Mouse (Mus musculus) liver, embryonic 12.5 days (tissue): ENCODE data around the gene Nmnat2. TPM values are rescaled to one million over a fixed set of nuclear protein-coding genes. Genes with fewer than 3 reads are reported as not detected.

Experiments used
- ATAC-seq: fragments of 200-750 bp; cut with Nextera tagmentation; 2 replicates; pipeline ENCODE4 v1.8.0; 2017; ENCODE audit warnings: moderate number of reproducible peaks, mild to moderate bottlenecking, moderate library complexity
- H3K27ac ChIP-seq: fragments of 300-500 bp; sonication (generic); 2 replicates; pipeline ENCODE4 v1.5.1; 2016; ENCODE audit warnings: mild to moderate bottlenecking
- H3K27me3 ChIP-seq: fragments of 300-500 bp; sonication (generic); replicated peaks from 2 replicates; pipeline ENCODE4 v1.6.1; 2016; ENCODE audit warnings: mild to moderate bottlenecking, moderate library complexity
- H3K36me3 ChIP-seq: fragments of 300-500 bp; sonication (generic); 2 replicates; pipeline ENCODE4 v1.6.1; 2016; ENCODE audit warnings: mild to moderate bottlenecking, moderate library complexity
- H3K4me1 ChIP-seq: fragments of 300-500 bp; sonication (generic); 2 replicates; pipeline ENCODE4 v1.6.1; 2016
- H3K4me2 ChIP-seq: fragments of 300-500 bp; sonication (generic); 2 replicates; pipeline ENCODE4 v1.6.1; 2016; ENCODE audit warnings: mild to moderate bottlenecking, moderate library complexity
- H3K4me3 ChIP-seq: fragments of 300-500 bp; sonication (generic); 2 replicates; pipeline ENCODE4 v1.5.1; 2016; ENCODE audit warnings: mild to moderate bottlenecking, moderate library complexity
- H3K9ac ChIP-seq: fragments of 300-500 bp; sonication (generic); 2 replicates; pipeline ENCODE4 v1.6.1; 2016; ENCODE audit warnings: mild to moderate bottlenecking, moderate library complexity
- H3K9me3 ChIP-seq: fragments of 300-500 bp; sonication (generic); replicated peaks from 2 replicates; pipeline ENCODE4 v1.6.1; 2016; ENCODE audit warnings: mild to moderate bottlenecking, moderate library complexity
- WGBS: fragments of 180-500 bp; shearing (Covaris S2); methylation state at CpG from one replicate; pipeline ENCODE4 v1.1.7; 2016; ENCODE audit not compliant: insufficient replicate concordance; 5-methylcytosine and 5-hydroxymethylcytosine counted together
- polyA plus RNA-seq: library from polyadenylated mRNA; unstranded; fragments of >200 nt; fragmentation: Nextera tagmentation; extraction: Ambion mirVana; gene quantifications from 2 replicates; pipeline ENCODE4 v1.2.1, GENCODE M21; 2016

Nmnat2 gene
- polyA plus RNA-seq, 1 experiment from 2014 or later = not detected

- no peaks in the 10 kb centered on the region for H3K27me3 ChIP-seq
- no peaks in the 10 kb centered on the region for H3K36me3 ChIP-seq
- WGBS = 78% methylated on average over 11 of the region's 11 CpGs
- ATAC-seq = no peak
- H3K27ac ChIP-seq = no peak overlapping the region
- H3K4me1 ChIP-seq = peaks cover 9% of the 10 kb centered on the region; the same call in 1 of the 2 replicates
- no peak overlapping the region for H3K4me3 ChIP-seq
- no peak overlapping the region for H3K9ac ChIP-seq
- no peak overlapping the region for H3K4me2 ChIP-seq
- no peaks in the 10 kb centered on the region for H3K9me3 ChIP-seq
Observed at GRCm38 (mm10) chr1:153140265-153140664, 185.5 kb downstream of the Nmnat2 start.

GRCm38 (mm10) chr1:153140747-153141228, 186.0 kb downstream of the Nmnat2 start:
- 11% methylated on average over 8 of the region's 8 CpGs for WGBS
- Histone ChIP-seq H3K4me3 (no peak overlapping the region), H3K9me3 (no peaks in the 10 kb centered on the region), H3K4me1 (peaks cover 9% of the 10 kb centered on the region; the same call in 1 of the 2 replicates), H3K36me3 (no peaks in the 10 kb centered on the region), H3K9ac (no peak overlapping the region), H3K27ac (no peak overlapping the region), H3K27me3 (no peaks in the 10 kb centered on the region), H3K4me2 (no peak overlapping the region)
- ATAC-seq = no peak

GRCm38 (mm10) chr1:153144021-153144420, 189.2 kb downstream of the Nmnat2 start:
- H3K9ac ChIP-seq = no peak overlapping the region
- no peak overlapping the region for H3K4me2 ChIP-seq
- peaks cover 9% of the 10 kb centered on the region; the same call in 1 of the 2 replicates for H3K4me1 ChIP-seq
- WGBS = 71% methylated on average over 11 of the region's 11 CpGs
- H3K9me3 ChIP-seq = no peaks in the 10 kb centered on the region
- no peak overlapping the region for H3K4me3 ChIP-seq
- H3K27ac ChIP-seq = no peak overlapping the region
- H3K36me3 ChIP-seq = no peaks in the 10 kb centered on the region
- no peak for ATAC-seq
- H3K27me3 ChIP-seq = no peaks in the 10 kb centered on the region

GRCm38 (mm10) chr1:153145791-153146190, 191.0 kb downstream of the Nmnat2 start:
- Histone ChIP-seq H3K4me3 (no peak overlapping the region), H3K36me3 (no peaks in the 10 kb centered on the region), H3K4me2 (no peak overlapping the region), H3K9me3 (no peaks in the 10 kb centered on the region), H3K9ac (no peak overlapping the region), H3K4me1 (0 out of 2 replicates have a peak, but pooled peaks cover 1% of the 10 kb centered on the region), H3K27ac (no peak overlapping the region), H3K27me3 (no peaks in the 10 kb centered on the region)
- WGBS = 61% methylated on average over 5 of the region's 5 CpGs
- ATAC-seq = no peak

- Histone ChIP-seq H3K9me3 (no peaks in the 10 kb centered on the region), H3K9ac (no peak overlapping the region), H3K27ac (no peak overlapping the region), H3K4me2 (no peak overlapping the region), H3K27me3 (no peaks in the 10 kb centered on the region), H3K36me3 (no peaks in the 10 kb centered on the region), H3K4me1 (no peaks in the 10 kb centered on the region), H3K4me3 (no peak overlapping the region)
- no peak for ATAC-seq
- WGBS = 75% methylated on average over 7 of the region's 7 CpGs
Observed at GRCm38 (mm10) chr1:153152594-153152993, 197.8 kb downstream of the Nmnat2 start.

- Histone ChIP-seq H3K4me1 (no peaks in the 10 kb centered on the region), H3K9ac (no peak overlapping the region), H3K4me2 (no peak overlapping the region), H3K4me3 (no peak overlapping the region), H3K27me3 (no peaks in the 10 kb centered on the region), H3K9me3 (no peaks in the 10 kb centered on the region), H3K27ac (no peak overlapping the region), H3K36me3 (no peaks in the 10 kb centered on the region)
- no peak for ATAC-seq
- 66% methylated on average over 10 of the region's 10 CpGs for WGBS
Observed at GRCm38 (mm10) chr1:153153619-153154137, 198.9 kb downstream of the Nmnat2 start.

GRCm38 (mm10) chr1:153155364-153155763, 200.6 kb downstream of the Nmnat2 start:
- WGBS = 65% methylated on average over 8 of the region's 8 CpGs
- H3K4me2 ChIP-seq = no peak overlapping the region
- no peak for ATAC-seq

GRCm38 (mm10) chr1:153157021-153157623, 202.3 kb downstream of the Nmnat2 start:
- Histone ChIP-seq H3K27ac (no peak overlapping the region), H3K4me3 (no peak overlapping the region), H3K36me3 (no peaks in the 10 kb centered on the region), H3K9me3 (no peaks in the 10 kb centered on the region), H3K27me3 (no peaks in the 10 kb centered on the region), H3K4me2 (no peak overlapping the region), H3K9ac (no peak overlapping the region), H3K4me1 (no peaks in the 10 kb centered on the region)
- ATAC-seq = no peak
- 58% methylated on average over 5 of the region's 5 CpGs for WGBS

More at GRCm38 (mm10) chr1:153155364-153155763, 200.6 kb downstream of the Nmnat2 start:
- Histone ChIP-seq H3K27me3 (no peaks in the 10 kb centered on the region), H3K4me3 (no peak overlapping the region), H3K4me1 (no peaks in the 10 kb centered on the region), H3K27ac (no peak overlapping the region), H3K9ac (no peak overlapping the region), H3K9me3 (no peaks in the 10 kb centered on the region), H3K36me3 (no peaks in the 10 kb centered on the region)

- Histone ChIP-seq H3K27ac (no peak overlapping the region), H3K36me3 (no peaks in the 10 kb centered on the region), H3K27me3 (no peaks in the 10 kb centered on the region), H3K4me2 (no peak overlapping the region), H3K9ac (no peak overlapping the region), H3K4me1 (no peaks in the 10 kb centered on the region), H3K9me3 (no peaks in the 10 kb centered on the region), H3K4me3 (no peak overlapping the region)
- no peak for ATAC-seq
- 79% methylated on average over 4 of the region's 4 CpGs for WGBS
Observed at GRCm38 (mm10) chr1:153159137-153159536, 204.3 kb downstream of the Nmnat2 start.

GRCm38 (mm10) chr1:153163831-153164230, 209.0 kb downstream of the Nmnat2 start:
- WGBS = 57% methylated on average over 3 of the region's 3 CpGs
- H3K27ac ChIP-seq = no peak overlapping the region
- no peak overlapping the region for H3K4me2 ChIP-seq
- no peak overlapping the region for H3K4me3 ChIP-seq
- no peaks in the 10 kb centered on the region for H3K27me3 ChIP-seq
- ATAC-seq = no peak
- H3K9me3 ChIP-seq = no peaks in the 10 kb centered on the region
- H3K36me3 ChIP-seq = no peaks in the 10 kb centered on the region
- no peaks in the 10 kb centered on the region for H3K4me1 ChIP-seq
- H3K9ac ChIP-seq = no peak overlapping the region

GRCm38 (mm10) chr1:153168293-153168692, 213.5 kb downstream of the Nmnat2 start:
- Histone ChIP-seq H3K36me3 (no peaks in the 10 kb centered on the region), H3K4me3 (no peak overlapping the region), H3K9ac (no peak overlapping the region), H3K4me2 (no peak overlapping the region), H3K9me3 (no peaks in the 10 kb centered on the region), H3K4me1 (0 out of 2 replicates have a peak, but pooled peaks cover 9% of the 10 kb centered on the region), H3K27ac (no peak overlapping the region), H3K27me3 (peaks cover 3% of the 10 kb centered on the region; the same call in 1 of the 2 replicates)
- ATAC-seq = no peak
- WGBS = 76% methylated on average over 5 of the region's 5 CpGs
